Mouse (Mus musculus): ENCODE results near the gene Cdk18. TPM values are rescaled to one million over a fixed set of nuclear protein-coding genes. Genes with fewer than 3 reads are reported as not detected.
A peak's percentile ranks its signal among the peaks of the same experiment; 100 is the strongest.

Gene Cdk18
- polyA plus RNA-seq, 1 experiment from 2014 or later: 1.8 TPM

DNA sequence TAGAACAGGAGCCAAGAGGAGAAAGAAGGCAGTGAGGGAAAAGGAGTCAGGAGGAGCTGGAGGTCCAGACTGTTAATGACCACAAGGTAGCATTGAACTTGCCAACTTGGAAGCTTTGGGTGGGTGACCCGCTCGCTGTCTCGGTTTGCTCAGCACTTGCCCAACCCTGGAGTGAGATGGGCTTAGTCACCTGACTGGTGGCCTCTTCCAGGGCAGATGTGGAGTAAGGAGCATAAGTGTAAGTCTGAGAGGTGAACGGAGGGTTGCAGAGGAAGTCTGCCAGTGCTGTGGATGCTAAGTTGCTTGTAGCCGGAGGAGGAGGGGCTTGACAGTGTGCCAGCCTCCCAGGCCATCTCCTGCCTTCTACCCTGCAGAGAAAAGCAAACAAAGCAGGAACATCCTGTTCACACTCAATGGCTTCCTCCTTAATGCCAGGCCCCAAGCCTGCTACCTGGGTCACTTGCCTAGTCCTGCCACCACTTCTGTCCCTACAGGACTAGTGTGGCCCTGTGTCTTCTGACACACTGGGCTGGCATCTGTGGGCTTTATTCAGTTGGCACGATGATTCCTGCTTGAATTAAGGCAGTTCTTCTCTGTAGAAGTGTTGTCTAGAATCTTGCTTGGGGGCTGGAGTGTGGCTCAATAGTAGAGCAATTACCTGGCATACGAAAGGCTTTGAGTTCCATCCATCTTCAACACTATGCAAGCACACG lies 6.6 kb upstream of the Cdk18 start:
- Histone ChIP-seq H3K9ac (no peak overlapping the region), H3K4me2 (no peak overlapping the region), H3K9me3 (replicated peaks) (no peaks in the 10 kb centered on the region), H3K27ac (no peak overlapping the region), H3K4me1 (replicated peaks) (peaks cover 19% of the 10 kb centered on the region), H3K4me3 (no peak overlapping the region), H3K27me3 (0 out of 2 replicates have a peak, but pooled peaks cover 6% of the 10 kb centered on the region), H3K36me3 (no peaks in the 10 kb centered on the region)
- WGBS: 77% methylated on average over 8 of the region's 8 CpGs
- no peak for ATAC-seq (replicated peaks; ENCODE audit: insufficient number of reproducible peaks, insufficient read depth, low FRiP score, low read depth)

DNA sequence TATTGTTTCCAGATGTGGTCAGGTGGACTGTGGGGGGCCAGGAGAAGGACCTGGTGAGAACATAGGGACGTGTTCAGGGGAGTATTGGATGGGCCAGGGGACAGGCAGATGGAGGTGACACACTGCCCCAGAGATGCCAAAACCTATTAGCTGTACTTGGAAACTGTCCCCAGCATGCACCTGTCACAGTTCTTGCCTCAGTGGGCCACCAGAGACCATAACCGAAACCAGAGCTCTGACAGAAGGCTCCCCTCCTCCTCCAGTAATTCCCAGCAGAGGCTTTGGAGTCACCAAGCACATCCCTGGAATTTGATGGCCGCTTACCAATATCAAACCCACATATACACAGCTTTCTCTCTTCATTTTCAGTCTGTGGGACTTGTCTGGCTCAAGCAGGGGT lies 5.4 kb upstream of the Cdk18 start:
- H3K27ac ChIP-seq: no peak overlapping the region
- H3K9ac ChIP-seq: no peak overlapping the region
- H3K4me2 ChIP-seq: no peak overlapping the region
- no peak overlapping the region for H3K4me3 ChIP-seq
- H3K27me3 ChIP-seq: 0 out of 2 replicates have a peak, but pooled peaks cover 6% of the 10 kb centered on the region
- H3K36me3 ChIP-seq: no peaks in the 10 kb centered on the region
- 81% methylated on average over 3 of the region's 3 CpGs for WGBS
- H3K9me3 ChIP-seq (replicated peaks): no peaks in the 10 kb centered on the region
- no peak for ATAC-seq (replicated peaks; ENCODE audit: insufficient number of reproducible peaks, insufficient read depth, low FRiP score, low read depth)
- peaks cover 6% of the 10 kb centered on the region for H3K4me1 ChIP-seq (replicated peaks)

GRCm38 (mm10) chr1:132144223-132144622 lies 4.7 kb upstream of the Cdk18 start:
- no peak overlapping the region for H3K4me2 ChIP-seq
- ATAC-seq (replicated peaks; ENCODE audit: insufficient number of reproducible peaks, insufficient read depth, low FRiP score, low read depth): no peak
- peaks cover 9% of the 10 kb centered on the region for H3K4me1 ChIP-seq (replicated peaks)
- no peak overlapping the region for H3K9ac ChIP-seq
- H3K27ac ChIP-seq: no peak overlapping the region
- no peak overlapping the region for H3K4me3 ChIP-seq
- H3K9me3 ChIP-seq (replicated peaks): no peaks in the 10 kb centered on the region
- WGBS: 67% methylated on average over 2 of the region's 2 CpGs
- H3K36me3 ChIP-seq: no peaks in the 10 kb centered on the region
- H3K27me3 ChIP-seq: 0 out of 2 replicates have a peak, but pooled peaks cover 6% of the 10 kb centered on the region

- no peak overlapping the region for H3K27ac ChIP-seq
- no peak for ATAC-seq (replicated peaks; ENCODE audit: insufficient number of reproducible peaks, insufficient read depth, low FRiP score, low read depth)
- 71% methylated on average over 4 of the region's 4 CpGs for WGBS
Measured at GRCm38 (mm10) chr1:132143730-132144129, 4.2 kb upstream of the Cdk18 start.

DNA sequence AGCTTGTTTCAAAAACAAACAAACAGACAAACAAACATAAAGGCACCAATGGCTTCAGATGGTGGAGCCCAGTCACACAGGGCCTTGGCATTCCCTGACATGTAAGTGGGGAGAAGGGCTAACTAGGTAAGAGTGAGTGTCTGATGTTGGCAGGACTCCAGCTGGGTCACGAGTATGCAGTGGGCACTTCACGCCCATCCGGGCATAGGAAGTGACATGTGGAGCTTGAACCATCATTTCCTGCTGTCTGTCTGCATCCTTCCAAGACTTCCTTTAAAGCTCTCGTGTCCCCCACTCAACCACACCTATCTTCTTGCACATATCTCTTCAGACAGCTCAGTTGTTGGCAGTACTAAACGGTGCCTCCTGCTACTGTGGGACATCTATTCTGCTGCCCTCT lies 3.6 kb upstream of the Cdk18 start:
- peaks cover 20% of the 10 kb centered on the region for H3K4me1 ChIP-seq (replicated peaks)
- no peaks in the 10 kb centered on the region for H3K36me3 ChIP-seq
- no peak overlapping the region for H3K4me3 ChIP-seq
- H3K9ac ChIP-seq: no peak overlapping the region
- 47% methylated on average over 5 of the region's 5 CpGs for WGBS
- ATAC-seq (replicated peaks; ENCODE audit: insufficient number of reproducible peaks, insufficient read depth, low FRiP score, low read depth): no peak
- no peaks in the 10 kb centered on the region for H3K9me3 ChIP-seq (replicated peaks)
- H3K27me3 ChIP-seq: 0 out of 2 replicates have a peak, but pooled peaks cover 6% of the 10 kb centered on the region
- H3K4me2 ChIP-seq: no peak overlapping the region
- no peak overlapping the region for H3K27ac ChIP-seq

More at GRCm38 (mm10) chr1:132143730-132144129, 4.2 kb upstream of the Cdk18 start:
- no peaks in the 10 kb centered on the region for H3K36me3 ChIP-seq
- H3K9ac ChIP-seq: no peak overlapping the region
- peaks cover 13% of the 10 kb centered on the region for H3K4me1 ChIP-seq (replicated peaks)
- H3K9me3 ChIP-seq (replicated peaks): no peaks in the 10 kb centered on the region
- no peak overlapping the region for H3K4me2 ChIP-seq
- no peak overlapping the region for H3K4me3 ChIP-seq
- 0 out of 2 replicates have a peak, but pooled peaks cover 6% of the 10 kb centered on the region for H3K27me3 ChIP-seq

DNA sequence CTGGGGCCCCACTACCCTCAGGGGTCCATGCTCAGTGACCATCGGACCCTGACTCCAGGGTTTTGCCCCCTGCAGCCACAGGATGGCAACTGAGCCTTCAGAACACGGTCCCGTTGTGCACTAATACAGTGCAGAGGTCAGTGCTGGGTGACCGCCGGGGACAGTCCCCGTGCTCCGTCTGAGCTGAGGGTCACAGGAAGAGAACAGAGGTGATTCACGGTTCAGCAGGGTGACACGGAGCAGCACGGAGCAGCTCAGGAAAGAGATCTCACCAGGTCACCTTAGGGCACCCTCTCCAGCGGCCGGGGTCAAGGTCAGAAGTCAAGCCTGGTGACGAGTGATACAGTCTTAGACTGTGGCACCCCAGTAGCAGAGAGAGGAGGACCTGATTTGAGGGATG lies 2.3 kb upstream of the Cdk18 start:
- 0 out of 2 replicates have a peak, but pooled peaks cover 6% of the 10 kb centered on the region for H3K27me3 ChIP-seq

DNA sequence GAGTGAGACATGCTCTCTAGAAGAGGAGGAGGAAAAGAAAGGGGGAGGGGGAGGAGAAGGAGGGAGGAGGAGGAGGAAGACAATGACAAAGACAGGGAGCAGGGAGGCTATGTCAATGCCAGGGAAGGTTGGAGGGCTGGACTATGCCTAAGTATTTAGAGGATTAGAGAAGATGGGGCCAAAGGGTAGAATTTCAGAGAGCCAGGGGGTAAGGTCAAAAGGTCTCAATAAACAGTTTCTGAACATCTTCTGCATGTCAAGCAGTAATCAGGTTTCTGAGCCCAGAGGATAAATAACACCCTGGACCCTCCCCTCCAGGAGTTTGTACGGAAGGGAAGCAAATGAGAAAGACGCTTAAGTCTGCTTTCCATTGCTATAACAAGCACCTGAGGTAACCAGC lies 1.7 kb upstream of the Cdk18 start:
- Histone ChIP-seq H3K4me2 (no peak overlapping the region), H3K4me1 (replicated peaks) (peaks cover 21% of the 10 kb centered on the region), H3K4me3 (no peak overlapping the region), H3K9me3 (replicated peaks) (no peaks in the 10 kb centered on the region), H3K27ac (no peak overlapping the region), H3K9ac (no peak overlapping the region), H3K36me3 (no peaks in the 10 kb centered on the region), H3K27me3 (0 out of 2 replicates have a peak, but pooled peaks cover 6% of the 10 kb centered on the region)
- 73% methylated on average over 2 of the region's 2 CpGs for WGBS
- no peak for ATAC-seq (replicated peaks; ENCODE audit: insufficient number of reproducible peaks, insufficient read depth, low FRiP score, low read depth)

More for the DNA sequence above, 2.3 kb upstream of the Cdk18 start:
- Histone ChIP-seq H3K9me3 (replicated peaks) (no peaks in the 10 kb centered on the region), H3K4me3 (no peak overlapping the region), H3K9ac (no peak overlapping the region), H3K27ac (no peak overlapping the region), H3K36me3 (no peaks in the 10 kb centered on the region), H3K4me1 (replicated peaks) (peaks cover 21% of the 10 kb centered on the region), H3K4me2 (no peak overlapping the region)
- WGBS: 67% methylated on average over 13 of the region's 13 CpGs
- ATAC-seq (replicated peaks; ENCODE audit: insufficient number of reproducible peaks, insufficient read depth, low FRiP score, low read depth): no peak

DNA sequence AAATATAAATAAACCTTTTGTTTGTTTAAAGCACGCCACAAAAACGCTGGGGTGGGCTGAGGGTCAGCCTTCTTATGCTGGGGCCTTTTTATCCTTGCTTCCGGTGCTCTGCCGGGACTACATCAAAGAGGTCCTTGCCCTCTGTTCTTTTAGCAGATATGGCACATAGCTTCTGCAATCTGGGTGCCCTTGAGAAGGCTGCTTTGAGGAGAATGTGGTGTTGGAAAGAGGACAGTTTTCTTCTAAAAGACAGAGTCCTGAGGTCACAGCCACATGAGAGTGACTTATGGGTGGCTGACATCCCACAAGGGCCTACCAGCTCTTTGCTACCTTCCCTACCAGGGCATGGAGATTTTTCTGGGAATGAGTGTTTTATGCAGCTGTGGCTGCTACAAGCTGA lies 1.1 kb upstream of the Cdk18 start:
- 0 out of 2 replicates have a peak, but pooled peaks cover 6% of the 10 kb centered on the region for H3K27me3 ChIP-seq
- no peak overlapping the region for H3K4me3 ChIP-seq
- H3K9ac ChIP-seq: no peak overlapping the region
- no peak overlapping the region for H3K27ac ChIP-seq
- H3K36me3 ChIP-seq: no peaks in the 10 kb centered on the region
- no peak overlapping the region for H3K4me2 ChIP-seq
- 60% methylated on average over 4 of the region's 4 CpGs for WGBS
- H3K4me1 ChIP-seq (replicated peaks): peaks cover 18% of the 10 kb centered on the region
- no peaks in the 10 kb centered on the region for H3K9me3 ChIP-seq (replicated peaks)
- ATAC-seq (replicated peaks; ENCODE audit: insufficient number of reproducible peaks, insufficient read depth, low FRiP score, low read depth): no peak

GRCm38 (mm10) chr1:132140171-132140570 lies 687 bp upstream of the Cdk18 start:
- Histone ChIP-seq H3K36me3 (no peaks in the 10 kb centered on the region), H3K9ac (no peak overlapping the region), H3K27me3 (0 out of 2 replicates have a peak, but pooled peaks cover 6% of the 10 kb centered on the region), H3K9me3 (replicated peaks) (no peaks in the 10 kb centered on the region), H3K4me1 (replicated peaks) (peaks cover 18% of the 10 kb centered on the region), H3K4me2 (no peak overlapping the region), H3K4me3 (no peak overlapping the region), H3K27ac (no peak overlapping the region)
- 65% methylated on average over 10 of the region's 10 CpGs for WGBS
- ATAC-seq (replicated peaks; ENCODE audit: insufficient number of reproducible peaks, insufficient read depth, low FRiP score, low read depth): no peak

DNA sequence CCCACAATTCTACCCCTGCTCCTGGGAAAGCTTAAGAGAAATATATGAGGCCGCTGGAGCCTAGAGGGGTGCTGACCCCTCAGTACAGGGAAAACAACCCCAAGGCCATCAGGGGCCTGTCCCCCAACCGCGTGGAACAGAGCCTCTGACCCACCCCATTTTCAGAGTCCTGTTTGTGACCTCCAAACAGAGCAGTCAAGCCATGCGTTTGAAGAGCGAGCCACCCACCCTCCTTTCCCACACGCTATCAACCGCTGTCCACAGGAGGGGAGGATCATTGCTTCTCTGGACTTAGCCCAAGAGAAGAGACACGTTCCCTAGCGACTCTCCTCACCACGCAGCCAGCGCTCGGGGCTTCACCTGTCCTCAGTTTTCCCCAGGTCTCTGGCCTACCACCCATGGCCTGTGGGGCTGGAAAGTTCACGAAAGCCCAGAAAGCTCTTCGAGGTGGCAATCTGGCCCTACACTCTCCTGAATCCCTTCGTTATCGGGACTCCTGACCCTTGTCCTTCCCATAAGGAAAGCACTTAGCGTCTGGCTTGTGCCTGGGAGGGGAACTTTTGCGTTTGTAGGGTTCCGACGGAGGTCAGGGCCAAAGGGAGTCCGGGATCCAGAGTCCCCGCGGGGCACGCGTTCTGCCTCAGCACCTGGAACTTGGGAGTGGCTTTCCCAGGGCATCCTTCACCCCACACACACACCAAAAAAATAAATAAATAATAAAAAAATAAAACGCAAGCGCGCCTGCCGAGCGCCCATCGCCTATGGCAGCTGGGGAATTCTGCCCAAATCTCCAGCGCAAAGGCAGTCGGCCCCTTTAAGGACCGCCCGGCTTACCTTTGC lies 688 bp downstream of the Cdk18 start:
- 5% methylated on average over 35 of the region's 35 CpGs for WGBS
- H3K4me1 ChIP-seq (replicated peaks): peaks cover 21% of the 10 kb centered on the region
- H3K4me3 ChIP-seq: peak overlapping the region; percentile 75
- H3K27me3 ChIP-seq: 0 out of 2 replicates have a peak, but pooled peaks cover 6% of the 10 kb centered on the region
- H3K9me3 ChIP-seq (replicated peaks): no peaks in the 10 kb centered on the region
- H3K27ac ChIP-seq: no peak overlapping the region
- H3K9ac ChIP-seq: peak overlapping the region; percentile 66
- H3K4me2 ChIP-seq: peak overlapping the region; percentile 100
- no peaks in the 10 kb centered on the region for H3K36me3 ChIP-seq
- ATAC-seq (replicated peaks; ENCODE audit: insufficient number of reproducible peaks, insufficient read depth, low FRiP score, low read depth): no peak

GRCm38 (mm10) chr1:132137935-132138575 lies 1.4 kb downstream of the Cdk18 start:
- 0 out of 2 replicates have a peak overlapping the region, but pooled peaks have one; percentile 66 for H3K9ac ChIP-seq
- H3K4me3 ChIP-seq: peak overlapping the region; percentile 75; the same call in 1 of the 2 replicates
- no peaks in the 10 kb centered on the region for H3K9me3 ChIP-seq (replicated peaks)

More at GRCm38 (mm10) chr1:132137935-132138575, 1.4 kb downstream of the Cdk18 start:
- no peak for ATAC-seq (replicated peaks; ENCODE audit: insufficient number of reproducible peaks, insufficient read depth, low FRiP score, low read depth)
- no peaks in the 10 kb centered on the region for H3K36me3 ChIP-seq
- H3K27ac ChIP-seq: no peak overlapping the region
- 0 out of 2 replicates have a peak, but pooled peaks cover 6% of the 10 kb centered on the region for H3K27me3 ChIP-seq
- peaks cover 28% of the 10 kb centered on the region for H3K4me1 ChIP-seq (replicated peaks)
- H3K4me2 ChIP-seq: peak overlapping the region; percentile 100
- 59% methylated on average over 9 of the region's 9 CpGs for WGBS
